Mouse (Mus musculus) kidney, adult 18-20 months (tissue): ENCODE data around the gene Gm3468.
"Not testable (repeated sequence)": the region's sequence is repeated elsewhere in the genome, so short reads cannot be mapped to it uniquely, and the experiment has no call there.

ENCODE experiments used
- DNase-seq: peaks from one replicate; pipeline ENCODE4 v3.0.0; 2021

Gm3468 gene

DNA sequence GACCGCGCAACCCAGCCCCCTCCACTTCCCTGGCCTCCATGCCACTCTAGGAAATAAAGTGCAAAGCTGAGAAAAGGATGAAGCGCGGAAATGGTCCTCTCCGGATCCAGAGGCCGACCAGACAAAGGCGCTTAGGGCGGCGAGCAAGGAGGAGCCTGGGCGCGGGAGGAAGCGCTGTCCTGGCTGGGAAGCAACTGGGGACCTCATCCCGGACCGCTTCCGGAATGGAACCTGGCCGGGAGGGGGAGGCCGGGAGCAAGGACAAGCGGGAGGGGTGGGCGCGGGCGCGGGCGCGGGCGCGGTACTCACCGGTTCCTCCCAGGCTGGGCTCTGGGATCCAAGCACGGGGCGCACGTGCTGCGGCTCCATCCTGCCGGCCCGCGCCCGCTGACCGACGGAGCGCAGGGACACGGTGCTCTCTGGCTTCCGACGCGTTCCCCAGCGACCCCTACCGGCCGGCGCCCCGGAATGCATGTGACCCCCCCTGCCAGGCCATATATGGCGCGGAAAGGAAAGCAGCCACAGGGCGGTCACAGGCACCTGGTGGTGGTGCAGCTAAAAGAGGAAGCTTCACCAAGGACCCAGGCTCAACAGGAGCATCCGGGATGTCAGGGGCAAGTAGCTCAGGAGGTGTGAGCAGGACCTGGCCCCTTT is at the start of gene Gm3468:
Gm3468 (minus strand) TSS at position 394 of the 654 bp plus-strand sequence.
- peak; percentile 25 for DNase-seq

GRCm38 (mm10) chr14:6125707-6126106 is 17.2 kb upstream of the Gm3468 start, which contains the start of gene Gm3476:
Gene Gm3476, minus strand, starts transcription at chr14:6125807.
- DNase-seq, result not testable (repeated sequence)

- DNase-seq, result not testable (repeated sequence)
Observed at GRCm38 (mm10) chr14:6107500-6107899, 965 bp downstream of the Gm3468 start.

GRCm38 (mm10) chr14:6093842-6094241 is 14.6 kb downstream of the Gm3468 start, which contains the start of gene Gm8206:
Gene Gm8206, minus strand, starts transcription at chr14:6093942.
- not testable (repeated sequence) for DNase-seq

- DNase-seq, result not testable (repeated sequence)
Observed at GRCm38 (mm10) chr14:6058167-6058566, 50.3 kb downstream of the Gm3468 start, which contains the start of gene Gm6337. Gene Gm6337, minus strand, starts transcription at chr14:6058267.
